Mouse (Mus musculus): ENCODE measurements around the gene Impg1.

Impg1 gene

GRCm38 (mm10) chr9:80465381-80465780 lies at the start of gene Impg1:
Impg1 (minus strand) TSS chr9:80465481.
- DNase-seq (ENCODE audit: low spot score in 2 of 2): no peak

GRCm38 (mm10) chr9:80509464-80510153 lies 44.3 kb upstream of the Impg1 start:
- no peak for DNase-seq (ENCODE audit: low spot score in 2 of 2)

DNA sequence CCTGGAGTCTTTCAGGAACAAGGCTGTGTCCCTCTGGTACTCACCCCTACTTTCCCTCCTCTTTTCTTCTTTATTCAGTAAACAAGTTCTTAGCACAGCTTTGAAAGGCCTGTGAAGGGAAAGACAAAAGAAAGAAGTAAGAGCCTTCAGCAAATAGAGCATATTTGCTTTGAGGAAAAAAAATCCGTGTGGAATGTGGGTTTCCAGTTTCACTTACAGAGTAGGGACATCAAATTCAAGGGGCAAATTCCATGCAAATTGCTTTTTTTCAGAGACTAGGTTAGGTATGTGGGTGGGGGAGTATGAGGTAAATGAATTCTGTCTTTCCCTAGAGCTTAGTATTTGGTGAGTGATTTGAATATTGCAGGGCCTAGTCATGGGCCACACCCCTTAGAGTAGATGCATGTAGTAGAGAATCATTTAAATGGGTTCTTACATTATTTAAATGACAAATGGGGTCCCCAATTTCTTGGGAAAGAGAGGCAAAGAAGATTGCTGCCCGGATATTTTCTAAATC lies 39.3 kb upstream of the Impg1 start:
- DNase-seq (ENCODE audit: low spot score in 2 of 2): no peak

- no peak for DNase-seq (ENCODE audit: low spot score in 2 of 2)
Measured at GRCm38 (mm10) chr9:80491591-80491990, 26.3 kb upstream of the Impg1 start.

DNA sequence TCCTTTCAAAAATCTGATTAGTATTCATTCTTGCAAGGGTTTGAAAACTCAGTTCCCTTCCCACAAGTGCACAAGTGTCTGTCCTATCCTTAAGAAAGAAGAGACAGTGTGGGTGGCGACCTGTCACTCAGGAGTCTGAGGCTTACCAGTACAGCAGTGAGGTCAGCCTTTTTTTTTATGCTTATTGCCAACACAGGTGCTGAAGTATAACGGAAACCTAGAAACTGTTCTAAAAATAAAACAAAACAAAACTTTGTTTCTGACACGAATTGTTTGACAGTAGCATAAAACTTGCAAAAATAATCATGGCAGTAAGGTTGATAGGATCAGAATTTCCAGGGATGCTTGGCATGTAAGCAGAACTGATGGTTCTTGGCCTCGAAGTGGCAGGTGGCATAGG lies 4.9 kb downstream of the Impg1 start:
- DNase-seq (ENCODE audit: low spot score in 2 of 2): no peak

DNA sequence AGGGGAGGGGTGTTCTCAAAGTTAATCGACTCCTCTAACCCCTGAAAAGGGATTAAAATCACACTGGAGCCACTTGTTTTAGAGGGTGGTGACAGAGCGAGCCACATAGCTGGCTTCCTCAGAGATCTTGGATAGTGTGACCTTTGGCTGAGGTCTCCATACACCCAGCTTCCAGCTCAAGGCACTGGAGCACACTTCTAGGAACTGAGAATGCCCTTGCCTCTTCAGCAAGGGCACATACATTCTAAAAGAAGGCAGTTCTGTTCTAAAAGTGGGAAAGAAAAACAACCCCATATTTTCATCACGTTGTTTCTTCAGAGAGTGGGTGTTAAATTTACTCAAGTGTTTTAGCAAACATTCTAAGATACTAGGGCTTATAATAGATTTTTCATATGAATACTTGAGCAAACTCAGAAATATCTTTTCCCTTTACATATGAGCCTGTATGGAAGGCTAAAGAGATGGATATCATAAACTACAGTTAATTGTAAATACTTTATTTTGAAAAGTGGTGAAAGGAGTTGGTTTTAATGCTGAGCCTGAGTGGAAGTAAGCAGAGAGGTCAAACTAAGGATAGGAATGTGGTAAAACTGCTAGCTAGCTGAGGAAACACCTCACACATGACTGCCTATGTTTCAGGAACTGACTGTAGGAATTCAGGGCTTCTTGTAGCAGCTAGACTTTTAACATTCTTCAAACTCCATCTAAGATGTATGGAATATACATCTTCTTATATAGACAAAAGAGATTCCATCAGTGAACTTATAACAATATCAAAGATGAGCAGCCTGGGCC lies 14.6 kb downstream of the Impg1 start:
- DNase-seq (ENCODE audit: low spot score in 2 of 2): no peak

- DNase-seq (ENCODE audit: low spot score in 2 of 2): no peak
Measured at GRCm38 (mm10) chr9:80441096-80441710, 24.1 kb downstream of the Impg1 start.

DNA sequence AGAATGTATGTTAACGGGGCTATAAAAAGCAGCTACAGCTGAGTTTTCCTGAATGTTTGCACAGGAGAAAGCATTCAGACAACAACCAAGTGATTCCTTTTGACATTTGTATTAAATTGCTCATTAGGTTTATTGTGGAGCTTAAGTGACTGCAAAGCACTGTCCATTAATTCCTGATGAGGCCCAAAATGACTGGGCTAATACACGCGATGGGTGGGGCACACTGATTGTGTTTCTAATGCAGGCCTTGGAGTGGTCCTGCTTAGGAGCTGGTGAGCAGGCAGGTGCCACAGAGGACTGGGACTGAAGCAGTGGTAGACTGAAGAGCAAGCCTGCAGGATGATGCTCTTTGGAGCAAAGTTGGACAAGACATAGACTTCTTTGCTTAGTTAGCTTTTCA lies 73.9 kb downstream of the Impg1 start:
- no peak for DNase-seq (ENCODE audit: low spot score in 2 of 2)

GRCm38 (mm10) chr9:80391002-80391401 lies 74.3 kb downstream of the Impg1 start:
- no peak for DNase-seq (ENCODE audit: low spot score in 2 of 2)

- no peak for DNase-seq (ENCODE audit: low spot score in 2 of 2)
Measured at GRCm38 (mm10) chr9:80387890-80388289, 77.4 kb downstream of the Impg1 start.

DNA sequence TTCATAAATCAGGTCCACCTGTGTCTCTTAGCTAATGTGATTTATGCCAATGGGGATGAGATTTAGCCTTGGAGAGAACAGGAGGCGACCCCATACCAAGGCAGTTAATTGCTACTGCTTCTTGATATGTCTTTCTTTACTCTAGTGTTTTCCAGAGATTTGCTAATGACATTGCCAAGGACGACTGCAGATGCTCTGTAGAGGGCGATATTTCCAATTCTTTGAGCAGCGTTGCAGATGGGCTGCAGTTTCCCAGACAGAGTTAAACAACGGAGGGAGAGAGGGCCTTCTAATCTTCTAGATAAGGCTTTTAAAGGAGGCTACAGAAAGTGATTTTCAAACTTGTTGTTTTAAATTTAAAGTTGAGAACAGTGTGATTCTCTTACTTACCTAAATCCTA lies 78.8 kb downstream of the Impg1 start:
- DNase-seq (ENCODE audit: low spot score in 2 of 2): no peak

- DNase-seq (ENCODE audit: low spot score in 2 of 2): no peak
Measured at GRCm38 (mm10) chr9:80386000-80386399, 79.3 kb downstream of the Impg1 start.

DNA sequence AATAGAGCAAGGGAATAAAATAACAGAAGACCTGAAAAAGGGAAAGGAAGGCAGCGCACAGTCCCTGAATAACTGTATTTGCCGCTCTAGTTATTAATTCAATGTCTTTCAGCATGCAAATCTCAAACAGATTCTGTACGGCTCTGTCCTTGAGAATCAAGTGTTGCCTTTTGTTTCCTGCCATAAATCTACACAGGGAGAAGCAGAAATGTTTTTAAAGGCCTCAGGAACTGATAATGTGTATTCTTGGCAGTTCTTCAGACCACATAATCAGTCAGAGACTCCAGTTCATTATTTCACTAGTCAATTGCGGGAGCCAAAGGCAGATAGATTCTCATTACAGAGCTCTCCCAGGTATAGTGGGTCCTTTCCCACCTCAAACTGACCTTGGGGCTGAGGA lies 82.6 kb downstream of the Impg1 start:
- DNase-seq (ENCODE audit: low spot score in 2 of 2): no peak

DNA sequence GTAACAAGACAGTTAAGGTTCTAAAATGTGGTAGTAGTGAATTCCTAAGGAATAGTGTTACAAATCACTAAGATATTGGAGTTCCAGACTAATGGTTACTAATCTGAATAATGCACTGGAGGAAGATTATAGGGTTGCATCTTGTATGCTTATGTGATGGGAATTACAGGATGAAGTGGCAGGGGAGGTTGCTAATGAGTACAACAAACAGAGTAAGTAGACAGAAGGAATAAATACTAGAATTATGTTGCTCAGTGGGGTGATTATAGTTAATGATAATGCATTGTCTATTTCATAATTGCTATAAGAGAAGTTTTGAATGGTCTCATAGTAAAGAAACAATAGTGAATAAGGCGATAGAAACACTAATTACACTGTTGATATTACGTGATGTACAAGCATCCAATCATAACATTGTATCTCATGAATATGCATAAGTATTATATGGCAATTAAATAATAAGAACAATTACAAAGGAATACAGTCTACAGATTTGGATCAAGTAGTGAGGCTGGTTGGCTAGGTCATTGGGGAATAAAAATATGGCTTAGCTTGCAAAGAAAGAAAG lies 85.1 kb downstream of the Impg1 start:
- DNase-seq (ENCODE audit: low spot score in 2 of 2): no peak

DNA sequence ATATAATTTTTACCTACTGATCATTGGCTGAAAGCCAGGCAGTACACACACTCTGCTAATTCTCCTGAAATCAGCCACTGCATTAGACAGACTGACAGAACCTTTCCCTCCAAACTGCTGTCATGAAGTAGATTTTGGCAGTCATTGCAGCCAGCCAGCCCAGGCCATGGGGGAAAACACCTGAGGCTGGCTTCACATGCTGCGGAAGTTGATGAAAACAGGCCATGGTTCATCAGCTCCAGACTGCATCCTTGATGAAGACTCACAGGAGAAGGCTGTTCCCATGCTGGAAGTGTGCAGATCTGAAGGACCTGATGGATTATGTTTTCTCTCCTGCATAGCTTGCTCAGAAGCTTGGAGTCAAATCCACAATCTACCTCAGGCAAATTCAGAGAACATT lies 91.2 kb downstream of the Impg1 start:
- DNase-seq (ENCODE audit: low spot score in 2 of 2): no peak

DNA sequence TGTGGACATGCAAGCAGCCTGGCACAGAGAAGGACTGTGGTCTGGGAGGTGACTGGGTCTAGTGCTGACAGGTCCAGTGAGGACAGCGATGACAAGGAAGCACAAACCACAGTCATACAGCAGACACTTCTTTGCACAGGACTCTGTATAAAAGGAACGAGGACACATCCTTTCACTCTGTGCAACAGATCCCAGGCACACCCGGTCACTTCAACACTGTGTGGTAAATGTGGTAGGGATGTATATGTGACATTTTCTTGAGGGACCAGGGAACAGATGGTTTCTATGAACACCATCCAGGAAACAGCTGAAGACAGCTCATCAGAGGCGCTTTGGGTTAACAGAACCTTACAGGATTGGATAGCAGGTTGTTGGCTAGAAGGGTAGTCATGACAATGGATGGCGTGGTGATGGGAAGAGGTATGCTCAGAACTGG lies 92.0 kb downstream of the Impg1 start:
- no peak for DNase-seq (ENCODE audit: low spot score in 2 of 2)

DNA sequence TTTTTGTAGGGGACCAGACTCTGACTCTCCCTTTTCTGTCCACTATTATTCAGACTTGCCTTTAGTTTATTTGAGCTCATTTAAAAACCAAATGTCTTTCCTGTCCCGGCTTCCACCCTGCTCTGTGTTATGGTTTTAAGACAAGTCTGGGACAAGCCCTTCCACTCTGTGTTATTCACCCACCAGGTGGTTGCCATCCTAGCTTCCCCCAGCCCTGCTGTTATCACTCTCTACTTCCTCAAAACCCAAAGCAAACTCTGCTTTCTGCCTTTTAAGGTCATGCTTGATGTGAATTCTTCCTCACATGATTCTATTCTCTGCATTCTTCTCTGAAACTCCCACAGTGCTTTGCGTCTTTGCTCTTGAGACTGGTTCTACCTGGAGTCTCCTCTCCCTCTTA lies 96.6 kb downstream of the Impg1 start:
- DNase-seq (ENCODE audit: low spot score in 2 of 2): peak in 1 of 2 experiments; percentile 18

- no peak for DNase-seq (ENCODE audit: low spot score in 2 of 2)
Measured at GRCm38 (mm10) chr9:80367520-80368204, 97.6 kb downstream of the Impg1 start.

GRCm38 (mm10) chr9:80360063-80360462 lies 105.2 kb downstream of the Impg1 start:
- DNase-seq (ENCODE audit: low spot score in 2 of 2): no peak

DNA sequence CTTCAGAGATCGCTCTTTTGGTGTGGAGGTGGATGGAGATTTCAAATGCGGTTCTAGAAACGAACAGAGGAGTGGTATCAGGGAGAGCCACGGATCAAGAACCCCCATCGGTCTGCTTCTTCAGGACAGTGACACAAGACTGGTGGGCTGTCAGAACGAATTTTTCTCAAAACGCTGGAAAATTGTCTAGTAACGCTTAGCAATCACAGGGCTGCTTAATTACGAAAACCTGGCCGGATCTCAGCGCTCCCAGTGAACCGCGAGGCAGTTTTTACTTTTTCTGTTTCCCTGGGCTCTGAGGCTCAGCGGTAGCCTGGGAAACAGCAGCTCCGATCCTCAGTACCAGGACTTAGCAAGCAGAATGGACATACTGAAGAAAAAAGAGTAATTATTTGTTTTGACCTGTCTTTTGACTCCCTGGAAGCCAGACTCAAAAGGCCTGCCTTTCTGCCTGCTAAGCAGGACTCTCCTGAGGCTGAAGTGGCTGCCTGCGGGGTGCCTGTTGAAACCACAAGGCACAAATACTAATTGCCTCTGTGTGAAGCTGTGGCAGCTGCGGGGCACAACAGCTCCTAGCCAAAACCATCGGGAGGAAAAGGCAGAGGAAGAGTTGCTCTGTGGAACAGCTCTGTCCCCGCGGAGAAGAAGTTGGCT lies 113.5 kb downstream of the Impg1 start:
- no peak for DNase-seq (ENCODE audit: low spot score in 2 of 2)

- DNase-seq (ENCODE audit: low spot score in 2 of 2): no peak
Measured at GRCm38 (mm10) chr9:80351295-80351677, 114.0 kb downstream of the Impg1 start.
